Comparison of ENCODE assay signal across 8 mouse cellular contexts in the genomic region with DNA sequence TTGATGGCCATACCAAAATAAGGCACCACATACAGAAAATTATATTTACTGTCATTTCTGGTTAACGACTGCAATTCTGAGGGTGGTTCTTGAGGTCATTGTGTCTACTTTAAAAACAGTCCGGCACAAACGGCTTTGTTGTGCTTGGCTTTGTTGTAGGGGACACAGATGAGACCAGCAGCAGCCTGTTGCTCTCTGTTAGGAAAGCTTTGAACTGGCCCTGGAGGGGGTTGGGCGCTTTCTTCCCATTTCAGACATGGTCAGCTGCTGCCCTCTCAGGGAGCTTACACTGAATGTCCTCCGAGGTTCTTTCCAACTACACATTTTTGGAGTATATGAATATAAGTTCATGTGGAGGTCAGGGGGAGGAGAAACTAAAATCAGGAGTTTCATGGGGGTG.
DNase-seq lines count a peak whose midpoint lies in the region; ATAC-seq and TF ChIP-seq lines count a peak whose summit lies in the region.

No protein-coding gene starts in this region.

- no peak for ATAC-seq in hindbrain, embryonic 13.5 days (ENCODE audit: low FRiP score)
- no peak for ATAC-seq in megakaryocyte progenitor cell, adult 5-6 weeks (replicated peaks; ENCODE audit: poor library complexity)

- H3K4me3 ChIP-seq in hindbrain, embryonic 10.5 days: no peak overlapping the region
- H3K4me3 ChIP-seq in hindbrain, embryonic 13.5 days: no peak overlapping the region
- H3K4me3 ChIP-seq in kidney, adult 2 months (ENCODE audit: insufficient read depth, low read depth, low read length): no peak overlapping the region

- no peaks in the 10 kb centered on the region for H3K36me3 ChIP-seq in hindbrain, embryonic 10.5 days
- no peaks in the 10 kb centered on the region for H3K36me3 ChIP-seq in hindbrain, embryonic 13.5 days
- H3K36me3 ChIP-seq in kidney, adult 2 months (ENCODE audit: control insufficient read depth, insufficient read depth, low read length): no peaks in the 10 kb centered on the region

- TF ChIP-seq CTCF in kidney, adult 2 months (conservative IDR thresholded peaks at IDR 0.05; ENCODE audit: insufficient read depth, insufficient read length, low read depth, low read length): 0 out of 2 replicates have a peak, but pooled peaks have one; percentile 11

- no peak overlapping the region for H3K9ac ChIP-seq in hindbrain, embryonic 13.5 days

- peaks cover 25% of the 10 kb centered on the region for H3K27me3 ChIP-seq in hindbrain, embryonic 10.5 days (ENCODE audit: insufficient read depth, poor library complexity, severe bottlenecking)
- no peaks in the 10 kb centered on the region for H3K27me3 ChIP-seq in hindbrain, embryonic 13.5 days
- no peaks in the 10 kb centered on the region for H3K27me3 ChIP-seq in kidney, adult 2 months (replicated peaks; ENCODE audit: control insufficient read depth, insufficient read depth, low read length)

- no peak for TF ChIP-seq POLR2A in kidney, adult 2 months (IDR thresholded peaks at IDR 0.05; ENCODE audit: low read depth, low read length)

- H3K27ac ChIP-seq in hindbrain, embryonic 10.5 days: peak overlapping the region; percentile 59; the same call in 1 of the 2 replicates
- no peak overlapping the region for H3K27ac ChIP-seq in hindbrain, embryonic 13.5 days
- H3K27ac ChIP-seq in kidney, adult 2 months (ENCODE audit: insufficient read depth, low read depth, low read length): no peak overlapping the region

- peak; percentile 65 for DNase-seq in hindbrain, embryonic 10.5 days (ENCODE audit: low spot score)
- peak; percentile 40 for DNase-seq in adrenal gland, adult 2 months
- peak; percentile 15 to 16 for DNase-seq in gastrocnemius, adult 8-10 months (ENCODE audit: low spot score in 2 of 2)
- DNase-seq in kidney, adult 2 months: peak; percentile 48
- DNase-seq in lung, postnatal 4 days: peak; percentile 65 to 72
- no peak for DNase-seq in thymus, adult 18-20 months

- H3K4me2 ChIP-seq in hindbrain, embryonic 13.5 days: no peak overlapping the region

- peaks cover 31% of the 10 kb centered on the region for H3K4me1 ChIP-seq in hindbrain, embryonic 10.5 days (replicated peaks)
- peaks cover 25% of the 10 kb centered on the region for H3K4me1 ChIP-seq in hindbrain, embryonic 13.5 days (replicated peaks)
- H3K4me1 ChIP-seq in kidney, adult 2 months (ENCODE audit: control insufficient read depth, insufficient read depth, low read length): no peaks in the 10 kb centered on the region

- H3K9me3 ChIP-seq in hindbrain, embryonic 10.5 days: no peaks in the 10 kb centered on the region
- H3K9me3 ChIP-seq in hindbrain, embryonic 13.5 days: no peaks in the 10 kb centered on the region

- 2% methylated on average over 5 of the region's 5 CpGs for WGBS in hindbrain, embryonic 10.5 days
- 5% methylated on average over 5 of the region's 5 CpGs for WGBS in hindbrain, embryonic 13.5 days
- 33% methylated on average over 5 of the region's 5 CpGs for WGBS in kidney, adult 2 months

Comparison
In these comparisons a context has a peak if more than half of its experiments do, and no peak if none do; other contexts are left out.
1. DNase-seq: peak in hindbrain, embryonic 10.5 days (single experiment), adrenal gland, adult 2 months (single experiment), gastrocnemius, adult 8-10 months (2 of 2), kidney, adult 2 months (single experiment) and lung, postnatal 4 days (2 of 2); none in thymus, adult 18-20 months (0 of 2).